Mouse (Mus musculus) intestine, embryonic 16.5 days (tissue): Measurements from ENCODE around the gene Pink1. TPM values are rescaled to one million over a fixed set of nuclear protein-coding genes. Genes with fewer than 3 reads are reported as not detected.

Source experiments
- microRNA-seq: library from miRNA; unstranded; fragments of <30 nt; microRNA quantifications from one replicate; pipeline ENCODE4, GENCODE M21; 2016
- polyA plus RNA-seq: library from polyadenylated mRNA; unstranded; fragments of >200 nt; fragmentation: Nextera tagmentation; extraction: Ambion mirVana; gene quantifications from 2 replicates; pipeline ENCODE4 v1.2.1, GENCODE M21; 2015

Gene Pink1
- polyA plus RNA-seq, 1 experiment from 2014 or later: 30.7 TPM

Small RNA genes within 50 kb of the gene (microRNA-seq; reads per million reads assigned to microRNA genes)
- gene Gm27646: not detected
- not detected for gene Mir7019

Other genes starting within 250 kb of the Pink1 start
- gene Hp1bp3, start 110.0 kb downstream of the Pink1 start, polyA plus RNA-seq: 108 and 113 TPM in 2 replicates
- gene Sh2d5, start 75.9 kb downstream of the Pink1 start, polyA plus RNA-seq: 0.50 and 0.54 TPM in 2 replicates
- gene Kif17, start 75.9 kb downstream of the Pink1 start, polyA plus RNA-seq: 1.0 and 1.3 TPM in 2 replicates
- 415 and 427 TPM in 2 replicates for gene Ddost, start 21.6 kb downstream of the Pink1 start, polyA plus RNA-seq
- gene Cda, start 41.7 kb upstream of the Pink1 start, polyA plus RNA-seq: 39.2 and 42.4 TPM in 2 replicates
- not detected in 2 replicates for gene Fam43b, start 70.2 kb upstream of the Pink1 start, polyA plus RNA-seq
- 32.7 and 35.3 TPM in 2 replicates for gene Mul1, start 108.4 kb upstream of the Pink1 start, polyA plus RNA-seq
- 3.5 and 3.6 TPM in 2 replicates for gene Camk2n1, start 128.0 kb upstream of the Pink1 start, polyA plus RNA-seq